Mouse (Mus musculus): ENCODE measurements around the gene Exoc4. TPM values are rescaled to one million over a fixed set of nuclear protein-coding genes. Genes with fewer than 3 reads are reported as not detected.

Exoc4 gene
- total RNA-seq, 2 experiments from 2014 or later = 83.9 to 90.8 TPM

- DNase-seq = peak; percentile 32 to 50
Observed at GRCm38 (mm10) chr6:33681778-33682640, 433.1 kb downstream of the Exoc4 start.

- DNase-seq = no peak
Observed at GRCm38 (mm10) chr6:33683533-33683932, 434.6 kb downstream of the Exoc4 start.

- DNase-seq = no peak
Observed at GRCm38 (mm10) chr6:33685321-33685720, 436.4 kb downstream of the Exoc4 start.

GRCm38 (mm10) chr6:33690601-33691000, 441.7 kb downstream of the Exoc4 start:
- DNase-seq = no peak

- DNase-seq = no peak
Observed at GRCm38 (mm10) chr6:33696976-33697375, 448.1 kb downstream of the Exoc4 start.

GRCm38 (mm10) chr6:33708907-33709306, 460.0 kb downstream of the Exoc4 start:
- DNase-seq = no peak

- no peak for DNase-seq
Observed at GRCm38 (mm10) chr6:33709340-33709739, 460.5 kb downstream of the Exoc4 start.

GRCm38 (mm10) chr6:33711742-33712141, 462.9 kb downstream of the Exoc4 start:
- DNase-seq = no peak

- no peak for DNase-seq
Observed at GRCm38 (mm10) chr6:33712540-33713118, 463.7 kb downstream of the Exoc4 start.

- no peak for DNase-seq
Observed at GRCm38 (mm10) chr6:33716254-33716965, 467.5 kb downstream of the Exoc4 start.

- DNase-seq = no peak
Observed at GRCm38 (mm10) chr6:33721166-33721565, 472.3 kb downstream of the Exoc4 start.

- DNase-seq = no peak
Observed at GRCm38 (mm10) chr6:33722811-33723210, 473.9 kb downstream of the Exoc4 start.

GRCm38 (mm10) chr6:33724596-33724995, 475.7 kb downstream of the Exoc4 start:
- no peak for DNase-seq

- DNase-seq = no peak
Observed at GRCm38 (mm10) chr6:33727271-33727670, 478.4 kb downstream of the Exoc4 start.

GRCm38 (mm10) chr6:33732214-33732613, 483.3 kb downstream of the Exoc4 start:
- DNase-seq = no peak

- DNase-seq = no peak
Observed at GRCm38 (mm10) chr6:33733602-33734001, 484.7 kb downstream of the Exoc4 start.

- no peak for DNase-seq
Observed at GRCm38 (mm10) chr6:33734032-33734431, 485.1 kb downstream of the Exoc4 start.

GRCm38 (mm10) chr6:33738857-33739291, 490.0 kb downstream of the Exoc4 start:
- DNase-seq = no peak

GRCm38 (mm10) chr6:33739304-33739703, 490.4 kb downstream of the Exoc4 start:
- DNase-seq = no peak

GRCm38 (mm10) chr6:33755976-33756375, 507.1 kb downstream of the Exoc4 start:
- no peak for DNase-seq

- no peak for DNase-seq
Observed at GRCm38 (mm10) chr6:33761557-33761956, 512.7 kb downstream of the Exoc4 start.

- DNase-seq = peak; percentile 41 to 62
Observed at GRCm38 (mm10) chr6:33763245-33763644, 514.4 kb downstream of the Exoc4 start.

- DNase-seq = peak in 1 of 2 experiments; percentile 23
Observed at GRCm38 (mm10) chr6:33763970-33764369, 515.1 kb downstream of the Exoc4 start.
